Mouse (Mus musculus) spleen, adult 2 months (tissue): ENCODE results near the gene Fam129c. TPM values are rescaled to one million over a fixed set of nuclear protein-coding genes. Genes with fewer than 3 reads are reported as not detected.

Source experiments
- DNase-seq, 2 experiments: peaks; one replicate each; pipeline versions ENCODE4 v3.0.0 to v3.0.0-alpha.2; 2012 to 2021; ENCODE audit warnings: low spot score in 2 of 2, low read depth in 1 of 2
- H3K27ac ChIP-seq: fragments of 200-500 bp; 2 replicates; pipeline ENCODE4 v1.5.1; 2012; ENCODE audit warnings: low read length, inconsistent platforms; ENCODE audit not compliant: insufficient read depth
- H3K27me3 ChIP-seq: fragments of 200-500 bp; 2 replicates; pipeline ENCODE4 v1.6.1; 2012; ENCODE audit warnings: mild to moderate bottlenecking, moderate library complexity, low read length, inconsistent platforms; ENCODE audit not compliant: control insufficient read depth, insufficient read depth
- H3K36me3 ChIP-seq: fragments of 200-500 bp; 2 replicates; pipeline ENCODE4 v1.6.1; 2012; ENCODE audit warnings: mild to moderate bottlenecking, low read length, inconsistent platforms; ENCODE audit not compliant: control insufficient read depth, insufficient read depth
- H3K4me1 ChIP-seq: fragments of 200-500 bp; 2 replicates; pipeline ENCODE4 v1.6.1; 2011; ENCODE audit warnings: inconsistent platforms; ENCODE audit not compliant: control insufficient read depth, insufficient read depth, insufficient read length
- H3K4me3 ChIP-seq: fragments of 200-500 bp; 2 replicates; pipeline ENCODE4 v1.5.1; 2011; ENCODE audit warnings: mild to moderate bottlenecking, inconsistent platforms; ENCODE audit not compliant: insufficient read depth, insufficient read length; ENCODE audit errors: extremely low read depth
- CTCF ChIP-seq: fragments of 200-500 bp; IDR thresholded peaks from 2 replicates; pipeline ENCODE4 v1.5.1; 2011; ENCODE audit warnings: mild to moderate bottlenecking, inconsistent platforms; ENCODE audit not compliant: insufficient read depth, insufficient read length, insufficient replicate concordance; ENCODE audit errors: extremely low read depth
- POLR2A ChIP-seq: fragments of 200-500 bp; IDR thresholded peaks from 2 replicates; pipeline ENCODE4 v1.6.1; 2011; ENCODE audit warnings: low read depth, low read length, inconsistent platforms
- WGBS: fragments of 180-500 bp; shearing (Covaris S2); methylation state at CpG from one replicate; pipeline ENCODE4 v1.1.7; 2018; 5-methylcytosine and 5-hydroxymethylcytosine counted together
- polyA plus RNA-seq: library from polyadenylated mRNA; depleted of rRNA; stranded (reverse); fragments of >200 nt; gene quantifications from 2 replicates; pipeline ENCODE4 v1.2.3, GENCODE M21; 2012

Gene Fam129c
- polyA plus RNA-seq, 1 experiment: 115 TPM

GRCm38 (mm10) chr8:71586891-71587290 lies 10.6 kb upstream of the Fam129c start:
- Histone ChIP-seq H3K27me3 (no peaks in the 10 kb centered on the region), H3K27ac (no peak overlapping the region), H3K4me3 (no peak overlapping the region), H3K4me1 (peaks cover 3% of the 10 kb centered on the region; the same call in 1 of the 2 replicates), H3K36me3 (no peaks in the 10 kb centered on the region)
- DNase-seq: no peak
- TF ChIP-seq POLR2A (no peak), CTCF (peak; percentile 42; the same call in 1 of the 2 replicates)
- WGBS: 51% methylated on average over 2 of the region's 2 CpGs

- no peak for DNase-seq
- Histone ChIP-seq H3K4me3 (no peak overlapping the region), H3K27ac (no peak overlapping the region), H3K36me3 (no peaks in the 10 kb centered on the region), H3K27me3 (no peaks in the 10 kb centered on the region), H3K4me1 (peaks cover 8% of the 10 kb centered on the region; the same call in 1 of the 2 replicates)
- 84% methylated on average over 3 of the region's 3 CpGs for WGBS
- no peak for TF ChIP-seq CTCF
- no peak for TF ChIP-seq POLR2A
Observed at GRCm38 (mm10) chr8:71588762-71589161, 8.7 kb upstream of the Fam129c start.

GRCm38 (mm10) chr8:71591017-71591416 lies 6.4 kb upstream of the Fam129c start:
- Histone ChIP-seq H3K4me3 (peak overlapping the region; percentile 95), H3K27ac (peak overlapping the region; percentile 95), H3K36me3 (no peaks in the 10 kb centered on the region), H3K4me1 (peaks cover 13% of the 10 kb centered on the region; the same call in 1 of the 2 replicates), H3K27me3 (no peaks in the 10 kb centered on the region)
- WGBS: 6% methylated on average over 5 of the region's 5 CpGs
- DNase-seq: no peak
- no peak for TF ChIP-seq CTCF
- TF ChIP-seq POLR2A: no peak

- Histone ChIP-seq H3K36me3 (no peaks in the 10 kb centered on the region), H3K27me3 (no peaks in the 10 kb centered on the region), H3K4me1 (peaks cover 20% of the 10 kb centered on the region; the same call in 1 of the 2 replicates), H3K27ac (peak within 1 kb of the TSS; percentile 99), H3K4me3 (peak within 1 kb of the TSS; percentile 95)
- WGBS: under 1% methylated on average over 71 of the region's 71 CpGs
- TF ChIP-seq CTCF (no peak), POLR2A (peak; percentile 65)
- peak; percentile 76 to 96 for DNase-seq
Observed at GRCm38 (mm10) chr8:71591471-71592373, 5.7 kb upstream of the Fam129c start, which contains the start of gene Pgls. Gene Pgls, plus strand, starts transcription at chr8:71592176.

GRCm38 (mm10) chr8:71592374-71593170 lies 4.9 kb upstream of the Fam129c start:
- Histone ChIP-seq H3K36me3 (no peaks in the 10 kb centered on the region), H3K27ac (peak overlapping the region; percentile 99), H3K27me3 (no peaks in the 10 kb centered on the region), H3K4me3 (peak overlapping the region; percentile 95), H3K4me1 (peaks cover 24% of the 10 kb centered on the region; the same call in 1 of the 2 replicates)
- peak; percentile 31 to 75 for DNase-seq
- WGBS: 2% methylated on average over 60 of the region's 60 CpGs
- TF ChIP-seq CTCF (no peak), POLR2A (no peak; the same call in 1 of the 2 replicates)

GRCm38 (mm10) chr8:71593556-71594323 lies 3.7 kb upstream of the Fam129c start:
- Histone ChIP-seq H3K4me3 (no peak overlapping the region), H3K36me3 (no peaks in the 10 kb centered on the region), H3K27me3 (no peaks in the 10 kb centered on the region), H3K4me1 (peaks cover 24% of the 10 kb centered on the region; the same call in 1 of the 2 replicates), H3K27ac (no peak overlapping the region; the same call in 1 of the 2 replicates)
- WGBS: 87% methylated on average over 8 of the region's 8 CpGs
- TF ChIP-seq POLR2A: no peak
- no peak for TF ChIP-seq CTCF
- no peak for DNase-seq
